Mouse (Mus musculus): ENCODE measurements around the gene Polr2h. TPM values are rescaled to one million over a fixed set of nuclear protein-coding genes. Genes with fewer than 3 reads are reported as not detected.
"Not testable (repeated sequence)": the region's sequence is repeated elsewhere in the genome, so short reads cannot be mapped to it uniquely, and the experiment has no call there.

Polr2h gene
- 45.0 and 50.5 TPM in 2 replicates for polyA plus RNA-seq (2016; fragmentation: Nextera tagmentation; extraction: Ambion mirVana)

GRCm38 (mm10) chr16:20717181-20717977 lies at the start of gene Polr2h, which contains the start of gene Clcn2:
Gene Polr2h, plus strand, starts transcription at chr16:20717665.
Gene Clcn2, minus strand, starts transcription at chr16:20717746.
- under 1% methylated on average over 62 of the region's 62 CpGs for WGBS

GRCm38 (mm10) chr16:20668013-20668412 lies 49.5 kb upstream of the Polr2h start, which contains the start of gene Eif4g1:
Gene Eif4g1, plus strand, starts transcription at chr16:20668313.
- not testable (repeated sequence) for ATAC-seq (ENCODE audit: insufficient number of reproducible peaks, low FRiP score); H3K27ac ChIP-seq (ENCODE audit: poor library complexity, severe bottlenecking); H3K27me3 ChIP-seq (replicated peaks); H3K4me2 ChIP-seq; H3K9me3 ChIP-seq (replicated peaks); H3K9ac ChIP-seq; H3K4me1 ChIP-seq (replicated peaks); H3K4me3 ChIP-seq
- H3K36me3 ChIP-seq, result peaks cover 21% of the 10 kb centered on the region
- WGBS, result 91% methylated on average over 5 of the region's 6 CpGs

More at GRCm38 (mm10) chr16:20717181-20717977, at the start of gene Polr2h, which contains the start of gene Clcn2:
- peak within 1 kb of the TSS; percentile 62 for H3K4me3 ChIP-seq
- H3K9ac ChIP-seq, result peak within 1 kb of the TSS; percentile 76
- H3K9me3 ChIP-seq (replicated peaks), result no peaks in the 10 kb centered on the region
- H3K4me1 ChIP-seq (replicated peaks), result peaks cover 44% of the 10 kb centered on the region
- peak within 1 kb of the TSS; percentile 91 for H3K27ac ChIP-seq (ENCODE audit: poor library complexity, severe bottlenecking)
- H3K27me3 ChIP-seq (replicated peaks), result no peaks in the 10 kb centered on the region
- ATAC-seq (ENCODE audit: insufficient number of reproducible peaks, low FRiP score), result peak; percentile 86
- H3K4me2 ChIP-seq, result peak within 1 kb of the TSS; percentile 82
- peaks cover 27% of the 10 kb centered on the region for H3K36me3 ChIP-seq

- Histone ChIP-seq H3K9me3 (replicated peaks) (no peaks in the 10 kb centered on the region), H3K36me3 (peaks cover 6% of the 10 kb centered on the region), H3K4me2 (no peak overlapping the region), H3K27ac (ENCODE audit: poor library complexity, severe bottlenecking) (no peak overlapping the region), H3K27me3 (replicated peaks) (no peaks in the 10 kb centered on the region), H3K4me3 (no peak overlapping the region), H3K4me1 (replicated peaks) (peaks cover 24% of the 10 kb centered on the region), H3K9ac (no peak overlapping the region)
- 89% methylated on average over 3 of the region's 3 CpGs for WGBS
- ATAC-seq (ENCODE audit: insufficient number of reproducible peaks, low FRiP score), result no peak
Measured at GRCm38 (mm10) chr16:20670291-20670690, 47.2 kb upstream of the Polr2h start.

- H3K27ac ChIP-seq (ENCODE audit: poor library complexity, severe bottlenecking), result no peak overlapping the region
- peaks cover 17% of the 10 kb centered on the region for H3K36me3 ChIP-seq
- no peaks in the 10 kb centered on the region for H3K9me3 ChIP-seq (replicated peaks)
- H3K4me2 ChIP-seq, result peak overlapping the region; percentile 100
- ATAC-seq (ENCODE audit: insufficient number of reproducible peaks, low FRiP score), result no peak
- 26% methylated on average over 6 of the region's 6 CpGs for WGBS
- no peak overlapping the region for H3K9ac ChIP-seq
- peaks cover 27% of the 10 kb centered on the region for H3K4me1 ChIP-seq (replicated peaks)
- peak overlapping the region; percentile 99 for H3K4me3 ChIP-seq
- H3K27me3 ChIP-seq (replicated peaks), result no peaks in the 10 kb centered on the region
Measured at GRCm38 (mm10) chr16:20671886-20672285, 45.6 kb upstream of the Polr2h start.

- Histone ChIP-seq H3K27me3 (replicated peaks) (no peaks in the 10 kb centered on the region), H3K9ac (peak overlapping the region; percentile 97), H3K36me3 (peaks cover 23% of the 10 kb centered on the region), H3K4me2 (peak overlapping the region; percentile 100), H3K27ac (ENCODE audit: poor library complexity, severe bottlenecking) (peak overlapping the region; percentile 96), H3K9me3 (replicated peaks) (no peaks in the 10 kb centered on the region), H3K4me1 (replicated peaks) (peaks cover 32% of the 10 kb centered on the region), H3K4me3 (peak overlapping the region; percentile 99)
- peak; percentile 97 for ATAC-seq (ENCODE audit: insufficient number of reproducible peaks, low FRiP score)
- under 1% methylated on average over 38 of the region's 38 CpGs for WGBS
Measured at GRCm38 (mm10) chr16:20672500-20672902, 45.0 kb upstream of the Polr2h start.

GRCm38 (mm10) chr16:20672965-20673705 lies 44.3 kb upstream of the Polr2h start:
- WGBS, result under 1% methylated on average over 72 of the region's 78 CpGs
- Histone ChIP-seq H3K4me3 (peak overlapping the region; percentile 99), H3K4me2 (peak overlapping the region; percentile 100), H3K36me3 (peaks cover 29% of the 10 kb centered on the region), H3K9ac (peak overlapping the region; percentile 97), H3K9me3 (replicated peaks) (no peaks in the 10 kb centered on the region), H3K27ac (ENCODE audit: poor library complexity, severe bottlenecking) (peak overlapping the region; percentile 96), H3K27me3 (replicated peaks) (no peaks in the 10 kb centered on the region), H3K4me1 (replicated peaks) (peaks cover 36% of the 10 kb centered on the region)
- peak; percentile 88 for ATAC-seq (ENCODE audit: insufficient number of reproducible peaks, low FRiP score)

GRCm38 (mm10) chr16:20673706-20674303 lies 43.7 kb upstream of the Polr2h start:
- Histone ChIP-seq H3K4me2 (peak overlapping the region; percentile 100), H3K27ac (ENCODE audit: poor library complexity, severe bottlenecking) (peak overlapping the region; percentile 96), H3K4me1 (replicated peaks) (peaks cover 36% of the 10 kb centered on the region), H3K9me3 (replicated peaks) (no peaks in the 10 kb centered on the region), H3K9ac (peak overlapping the region; percentile 97), H3K27me3 (replicated peaks) (no peaks in the 10 kb centered on the region), H3K36me3 (peaks cover 36% of the 10 kb centered on the region), H3K4me3 (peak overlapping the region; percentile 99)
- no peak for ATAC-seq (ENCODE audit: insufficient number of reproducible peaks, low FRiP score)
- WGBS, result 7% methylated on average over 14 of the region's 14 CpGs

- no peak overlapping the region for H3K27ac ChIP-seq (ENCODE audit: poor library complexity, severe bottlenecking)
- 92% methylated on average over 6 of the region's 6 CpGs for WGBS
- no peak overlapping the region for H3K9ac ChIP-seq
- H3K4me1 ChIP-seq (replicated peaks), result peaks cover 36% of the 10 kb centered on the region
- no peaks in the 10 kb centered on the region for H3K9me3 ChIP-seq (replicated peaks)
- H3K4me2 ChIP-seq, result peak overlapping the region; percentile 100
- peaks cover 50% of the 10 kb centered on the region for H3K36me3 ChIP-seq
- no peak for ATAC-seq (ENCODE audit: insufficient number of reproducible peaks, low FRiP score)
- no peaks in the 10 kb centered on the region for H3K27me3 ChIP-seq (replicated peaks)
- no peak overlapping the region for H3K4me3 ChIP-seq
Measured at GRCm38 (mm10) chr16:20675213-20675612, 42.3 kb upstream of the Polr2h start.

GRCm38 (mm10) chr16:20676702-20677101 lies 40.8 kb upstream of the Polr2h start:
- Histone ChIP-seq H3K27ac (ENCODE audit: poor library complexity, severe bottlenecking) (no peak overlapping the region), H3K4me3 (no peak overlapping the region)

GRCm38 (mm10) chr16:20677380-20677779 lies 40.1 kb upstream of the Polr2h start:
- 84% methylated on average over 5 of the region's 5 CpGs for WGBS
- Histone ChIP-seq H3K36me3 (peaks cover 72% of the 10 kb centered on the region), H3K9ac (no peak overlapping the region; the same call in 1 of the 2 replicates), H3K27ac (ENCODE audit: poor library complexity, severe bottlenecking) (peak overlapping the region; percentile 16; the same call in 1 of the 2 replicates), H3K27me3 (replicated peaks) (no peaks in the 10 kb centered on the region), H3K9me3 (replicated peaks) (no peaks in the 10 kb centered on the region), H3K4me2 (no peak overlapping the region), H3K4me3 (no peak overlapping the region), H3K4me1 (replicated peaks) (peaks cover 30% of the 10 kb centered on the region)
- ATAC-seq (ENCODE audit: insufficient number of reproducible peaks, low FRiP score), result no peak

More at GRCm38 (mm10) chr16:20676702-20677101, 40.8 kb upstream of the Polr2h start:
- no peak for ATAC-seq (ENCODE audit: insufficient number of reproducible peaks, low FRiP score)
- Histone ChIP-seq H3K4me1 (replicated peaks) (peaks cover 34% of the 10 kb centered on the region), H3K4me2 (no peak overlapping the region), H3K9ac (no peak overlapping the region), H3K36me3 (peaks cover 65% of the 10 kb centered on the region), H3K27me3 (replicated peaks) (no peaks in the 10 kb centered on the region), H3K9me3 (replicated peaks) (no peaks in the 10 kb centered on the region)
- WGBS, result 84% methylated on average over 4 of the region's 4 CpGs

Measured in heart, embryonic 12.5 days (tissue).